Mouse (Mus musculus): ENCODE measurements around the gene Entpd2. TPM values are rescaled to one million over a fixed set of nuclear protein-coding genes. Genes with fewer than 3 reads are reported as not detected.
"Not testable (repeated sequence)": the region's sequence is repeated elsewhere in the genome, so short reads cannot be mapped to it uniquely, and the experiment has no call there.

The Entpd2 gene
- polyA plus RNA-seq, 1 experiment from 2014 or later: 0.85 TPM

GRCm38 (mm10) chr2:25403994-25404393 lies 8.3 kb downstream of the Entpd2 start:
- Histone ChIP-seq H3K36me3 (ENCODE audit: control insufficient read depth, insufficient read depth, low read length) (no peaks in the 10 kb centered on the region), H3K27ac (replicated peaks in 1 of 2; ENCODE audit: control insufficient read depth in 1 of 2, insufficient read depth in 1 of 2, low read depth in 2 of 2, low read length in 2 of 2) (no peak overlapping the region), H3K9me3 (ENCODE audit: control insufficient read depth, low read length) (no peaks in the 10 kb centered on the region), H3K4me3 (ENCODE audit: control insufficient read depth in 1 of 2, insufficient read depth in 1 of 2, low read depth in 1 of 2, low read length in 2 of 2) (no peak overlapping the region; a peak in 1 of 4 replicates), H3K9ac (ENCODE audit: low read length) (no peak overlapping the region), H3K27me3 (ENCODE audit: control insufficient read depth, insufficient read depth, low read length) (peaks cover 65% of the 10 kb centered on the region), H3K4me2 (ENCODE audit: low read length) (peak overlapping the region; percentile 71), H3K4me1 (ENCODE audit: control insufficient read depth in 2 of 2, insufficient read depth in 2 of 2, low read length in 2 of 2) (peaks cover 0 to 6% of the 10 kb centered on the region in 2 experiments; a peak in 1 of 4 replicates)
- ATAC-seq (ENCODE audit: insufficient number of reproducible peaks, insufficient read depth, low FRiP score, low read depth): no peak
- WGBS: 72% methylated on average over 4 of the region's 4 CpGs

GRCm38 (mm10) chr2:25408908-25409307 lies 13.2 kb downstream of the Entpd2 start:
- H3K9ac ChIP-seq (ENCODE audit: low read length): no peak overlapping the region
- WGBS: 73% methylated on average over 10 of the region's 10 CpGs
- no peaks in the 10 kb centered on the region for H3K4me1 ChIP-seq (ENCODE audit: control insufficient read depth in 2 of 2, insufficient read depth in 2 of 2, low read length in 2 of 2)
- H3K27ac ChIP-seq (replicated peaks in 1 of 2; ENCODE audit: control insufficient read depth in 1 of 2, insufficient read depth in 1 of 2, low read depth in 2 of 2, low read length in 2 of 2): no peak overlapping the region
- H3K36me3 ChIP-seq (ENCODE audit: control insufficient read depth, insufficient read depth, low read length): no peaks in the 10 kb centered on the region
- no peaks in the 10 kb centered on the region for H3K9me3 ChIP-seq (ENCODE audit: control insufficient read depth, low read length)
- no peak for ATAC-seq (ENCODE audit: insufficient number of reproducible peaks, insufficient read depth, low FRiP score, low read depth)
- peaks cover 18% of the 10 kb centered on the region for H3K27me3 ChIP-seq (ENCODE audit: control insufficient read depth, insufficient read depth, low read length)
- no peak overlapping the region for H3K4me2 ChIP-seq (ENCODE audit: low read length)
- H3K4me3 ChIP-seq (ENCODE audit: control insufficient read depth in 1 of 2, insufficient read depth in 1 of 2, low read depth in 1 of 2, low read length in 2 of 2): no peak overlapping the region

GRCm38 (mm10) chr2:25413436-25413835 lies 17.8 kb downstream of the Entpd2 start:
- not testable (repeated sequence) for H3K9ac ChIP-seq (ENCODE audit: low read length); H3K36me3 ChIP-seq (ENCODE audit: control insufficient read depth, insufficient read depth, low read length); H3K9me3 ChIP-seq (ENCODE audit: control insufficient read depth, low read length); ATAC-seq (ENCODE audit: insufficient number of reproducible peaks, insufficient read depth, low FRiP score, low read depth); H3K4me2 ChIP-seq (ENCODE audit: low read length); H3K4me3 ChIP-seq (ENCODE audit: control insufficient read depth in 1 of 2, insufficient read depth in 1 of 2, low read depth in 1 of 2, low read length in 2 of 2); H3K4me1 ChIP-seq (ENCODE audit: control insufficient read depth in 2 of 2, insufficient read depth in 2 of 2, low read length in 2 of 2); H3K27me3 ChIP-seq (ENCODE audit: control insufficient read depth, insufficient read depth, low read length); H3K27ac ChIP-seq (replicated peaks in 1 of 2; ENCODE audit: control insufficient read depth in 1 of 2, insufficient read depth in 1 of 2, low read depth in 2 of 2, low read length in 2 of 2)

- Histone ChIP-seq H3K36me3 (ENCODE audit: control insufficient read depth, insufficient read depth, low read length) (no peaks in the 10 kb centered on the region), H3K4me1 (ENCODE audit: control insufficient read depth in 2 of 2, insufficient read depth in 2 of 2, low read length in 2 of 2) (no peaks in the 10 kb centered on the region; a peak in 1 of 4 replicates), H3K27ac (replicated peaks in 1 of 2; ENCODE audit: control insufficient read depth in 1 of 2, insufficient read depth in 1 of 2, low read depth in 2 of 2, low read length in 2 of 2) (no peak overlapping the region), H3K4me3 (ENCODE audit: control insufficient read depth in 1 of 2, insufficient read depth in 1 of 2, low read depth in 1 of 2, low read length in 2 of 2) (no peak overlapping the region), H3K9me3 (ENCODE audit: control insufficient read depth, low read length) (no peaks in the 10 kb centered on the region), H3K9ac (ENCODE audit: low read length) (no peak overlapping the region), H3K27me3 (ENCODE audit: control insufficient read depth, insufficient read depth, low read length) (peaks cover under 1% of the 10 kb centered on the region; the same call in 1 of the 2 replicates), H3K4me2 (ENCODE audit: low read length) (no peak overlapping the region)
- 31% methylated on average over 3 of the region's 3 CpGs for WGBS
- ATAC-seq (ENCODE audit: insufficient number of reproducible peaks, insufficient read depth, low FRiP score, low read depth): no peak
Measured at GRCm38 (mm10) chr2:25417426-25417825, 21.8 kb downstream of the Entpd2 start.

- Histone ChIP-seq H3K4me1 (ENCODE audit: control insufficient read depth in 2 of 2, insufficient read depth in 2 of 2, low read length in 2 of 2) (peaks cover 0 to 2% of the 10 kb centered on the region in 2 experiments; a peak in 1 of 4 replicates), H3K9ac (ENCODE audit: low read length) (no peak overlapping the region), H3K4me2 (ENCODE audit: low read length) (no peak overlapping the region), H3K4me3 (ENCODE audit: control insufficient read depth in 1 of 2, insufficient read depth in 1 of 2, low read depth in 1 of 2, low read length in 2 of 2) (no peak overlapping the region), H3K36me3 (ENCODE audit: control insufficient read depth, insufficient read depth, low read length) (no peaks in the 10 kb centered on the region), H3K27me3 (ENCODE audit: control insufficient read depth, insufficient read depth, low read length) (peaks cover 40% of the 10 kb centered on the region), H3K9me3 (ENCODE audit: control insufficient read depth, low read length) (no peaks in the 10 kb centered on the region), H3K27ac (replicated peaks in 1 of 2; ENCODE audit: control insufficient read depth in 1 of 2, insufficient read depth in 1 of 2, low read depth in 2 of 2, low read length in 2 of 2) (no peak overlapping the region)
- ATAC-seq (ENCODE audit: insufficient number of reproducible peaks, insufficient read depth, low FRiP score, low read depth): no peak
- 27% methylated on average over 3 of the region's 3 CpGs for WGBS
Measured at GRCm38 (mm10) chr2:25421896-25422295, 26.2 kb downstream of the Entpd2 start.

- no peak within 1 kb of the TSS for H3K4me2 ChIP-seq (ENCODE audit: low read length)
- H3K27me3 ChIP-seq (ENCODE audit: control insufficient read depth, insufficient read depth, low read length): peaks cover 40% of the 10 kb centered on the region
- H3K9me3 ChIP-seq (ENCODE audit: control insufficient read depth, low read length): no peaks in the 10 kb centered on the region
- no peak for ATAC-seq (ENCODE audit: insufficient number of reproducible peaks, insufficient read depth, low FRiP score, low read depth)
- H3K9ac ChIP-seq (ENCODE audit: low read length): no peak within 1 kb of the TSS
- no peak within 1 kb of the TSS for H3K27ac ChIP-seq (replicated peaks in 1 of 2; ENCODE audit: control insufficient read depth in 1 of 2, insufficient read depth in 1 of 2, low read depth in 2 of 2, low read length in 2 of 2)
- no peaks in the 10 kb centered on the region for H3K36me3 ChIP-seq (ENCODE audit: control insufficient read depth, insufficient read depth, low read length)
- no peak within 1 kb of the TSS for H3K4me3 ChIP-seq (ENCODE audit: control insufficient read depth in 1 of 2, insufficient read depth in 1 of 2, low read depth in 1 of 2, low read length in 2 of 2)
- H3K4me1 ChIP-seq (ENCODE audit: control insufficient read depth in 2 of 2, insufficient read depth in 2 of 2, low read length in 2 of 2): peaks cover 0 to 2% of the 10 kb centered on the region in 2 experiments; a peak in 1 of 4 replicates
- WGBS: 53% methylated on average over 17 of the region's 17 CpGs
Measured at GRCm38 (mm10) chr2:25422587-25423410, 27.1 kb downstream of the Entpd2 start, which contains the start of gene Fut7. Fut7 (plus strand) TSS chr2:25423267.

- Histone ChIP-seq H3K4me3 (ENCODE audit: control insufficient read depth in 1 of 2, insufficient read depth in 1 of 2, low read depth in 1 of 2, low read length in 2 of 2) (no peak overlapping the region), H3K9ac (ENCODE audit: low read length) (no peak overlapping the region), H3K27me3 (ENCODE audit: control insufficient read depth, insufficient read depth, low read length) (peaks cover 40% of the 10 kb centered on the region), H3K27ac (replicated peaks in 1 of 2; ENCODE audit: control insufficient read depth in 1 of 2, insufficient read depth in 1 of 2, low read depth in 2 of 2, low read length in 2 of 2) (no peak overlapping the region), H3K4me1 (ENCODE audit: control insufficient read depth in 2 of 2, insufficient read depth in 2 of 2, low read length in 2 of 2) (peaks cover 0 to 2% of the 10 kb centered on the region in 2 experiments; a peak in 1 of 4 replicates), H3K36me3 (ENCODE audit: control insufficient read depth, insufficient read depth, low read length) (no peaks in the 10 kb centered on the region), H3K9me3 (ENCODE audit: control insufficient read depth, low read length) (no peaks in the 10 kb centered on the region), H3K4me2 (ENCODE audit: low read length) (no peak overlapping the region)
- no peak for ATAC-seq (ENCODE audit: insufficient number of reproducible peaks, insufficient read depth, low FRiP score, low read depth)
- WGBS: 30% methylated on average over 1 of the region's 1 CpGs
Measured at GRCm38 (mm10) chr2:25423626-25424025, 28.0 kb downstream of the Entpd2 start.

Measured in heart, embryonic 14.5 days (tissue).